ENCODE assay signal across 10 mouse cellular contexts in genomic region chr1:36547981-36548598, GRCm38 (mm10). TPM values are rescaled to one million over a fixed set of nuclear protein-coding genes. Genes with fewer than 3 reads are reported as not detected.
DNase-seq lines count a peak whose midpoint lies in the region; ATAC-seq and TF ChIP-seq lines count a peak whose summit lies in the region.
"Had no signal": no experiment of that assay in that cellular context is flagged by ENCODE, and none has a peak within 500 bp of the region (broad histone marks: within the 10 kb centered on the region; RNA-seq: fewer than 3 reads in every experiment).

No protein-coding gene starts in this region.

- intact Hi-C loops in gastrocnemius, adult 2 months (cut with DNase I): loop anchor here (1.0 to 5.0 kb wide), 3 partner anchors 69 to 136 kb away; no protein-coding TSS in a partner anchor

- peak overlapping the region; percentile 81 for H3K27ac ChIP-seq in gastrocnemius, adult 2 months
- H3K27ac ChIP-seq in forebrain, postnatal 0 days (ENCODE audit: low read depth, low read length): peak overlapping the region; percentile 54; the same call in 1 of the 2 replicates
- H3K27ac ChIP-seq in kidney, postnatal 0 days: peak overlapping the region; percentile 0; the same call in 1 of the 2 replicates
- peak overlapping the region; percentile 70 for H3K27ac ChIP-seq in midbrain, embryonic 16.5 days (ENCODE audit: low read length)

- DNase-seq in gastrocnemius, adult 2 months: peak; percentile 69
- DNase-seq in gastrocnemius, adult 8-10 months (ENCODE audit: low spot score in 2 of 2): no peak
- DNase-seq in brain, embryonic 14.5 days (ENCODE audit: low read depth): peak; percentile 52
- peak; percentile 40 for DNase-seq in forebrain, postnatal 0 days
- peak; percentile 63 for DNase-seq in kidney, postnatal 0 days (ENCODE audit: low spot score)
- DNase-seq in thymus, postnatal 10 days (ENCODE audit: low spot score in 2 of 2): no peak

- peaks cover 49% of the 10 kb centered on the region for H3K36me3 ChIP-seq in forebrain, postnatal 0 days (ENCODE audit: insufficient read depth)
- peaks cover 43% of the 10 kb centered on the region for H3K36me3 ChIP-seq in kidney, postnatal 0 days (ENCODE audit: insufficient read depth, low read length)
- H3K36me3 ChIP-seq in midbrain, embryonic 16.5 days (ENCODE audit: control insufficient read depth, insufficient read depth, low read length): peaks cover 36% of the 10 kb centered on the region

- ATAC-seq in forebrain, postnatal 0 days: no peak
- no peak for ATAC-seq in kidney, postnatal 0 days (replicated peaks; ENCODE audit: low FRiP score, low read depth)
- ATAC-seq in midbrain, embryonic 16.5 days: no peak
- no peak for ATAC-seq in granulocyte monocyte progenitor cell, adult 5-6 weeks (replicated peaks; ENCODE audit: poor library complexity, severe bottlenecking)

- H3K4me2 ChIP-seq in forebrain, postnatal 0 days (ENCODE audit: low read depth): no peak overlapping the region
- H3K4me2 ChIP-seq in kidney, postnatal 0 days (ENCODE audit: low read length): no peak overlapping the region
- no peak overlapping the region for H3K4me2 ChIP-seq in midbrain, embryonic 16.5 days (ENCODE audit: low read length)

- TF ChIP-seq POLR2A in brain, embryonic 14.5 days (IDR thresholded peaks at IDR 0.05; ENCODE audit: borderline replicate concordance, extremely low read depth, insufficient read depth, insufficient read length, poor library complexity, severe bottlenecking): no peak

- no peaks in the 10 kb centered on the region for H3K27me3 ChIP-seq in forebrain, postnatal 0 days (ENCODE audit: insufficient read depth, low read length)
- H3K27me3 ChIP-seq in kidney, postnatal 0 days (ENCODE audit: insufficient read depth, low read length): no peaks in the 10 kb centered on the region
- no peaks in the 10 kb centered on the region for H3K27me3 ChIP-seq in midbrain, embryonic 16.5 days (ENCODE audit: control insufficient read depth, insufficient read depth, low read depth, low read length)

- no peaks in the 10 kb centered on the region for H3K9me3 ChIP-seq in forebrain, postnatal 0 days (ENCODE audit: low read length)
- H3K9me3 ChIP-seq in kidney, postnatal 0 days (replicated peaks; ENCODE audit: low read length): no peaks in the 10 kb centered on the region
- H3K9me3 ChIP-seq in midbrain, embryonic 16.5 days (replicated peaks; ENCODE audit: control insufficient read depth, low read length, poor library complexity, severe bottlenecking): no peaks in the 10 kb centered on the region

- WGBS in forebrain, postnatal 0 days: 22% methylated on average over 9 of the region's 9 CpGs
- 28% methylated on average over 9 of the region's 9 CpGs for WGBS in kidney, postnatal 0 days
- 29% methylated on average over 9 of the region's 9 CpGs for WGBS in midbrain, embryonic 16.5 days

- no peak overlapping the region for H3K4me3 ChIP-seq in gastrocnemius, adult 2 months
- H3K4me3 ChIP-seq in forebrain, postnatal 0 days (ENCODE audit: low read depth, low read length): no peak overlapping the region
- H3K4me3 ChIP-seq in kidney, postnatal 0 days (replicated peaks; ENCODE audit: low read depth, low read length): no peak overlapping the region
- H3K4me3 ChIP-seq in midbrain, embryonic 16.5 days (ENCODE audit: low read depth, low read length): no peak overlapping the region

- no peak for TF ChIP-seq CTCF in gastrocnemius, adult 2 months (IDR thresholded peaks at IDR 0.05)
- TF ChIP-seq CTCF in brain, embryonic 14.5 days (IDR thresholded peaks at IDR 0.05; ENCODE audit: borderline replicate concordance, extremely low read depth, insufficient read depth, insufficient read length): no peak
- no peak for TF ChIP-seq CTCF in forebrain, postnatal 0 days (IDR thresholded peaks at IDR 0.05; ENCODE audit: low read depth)
- no peak for TF ChIP-seq CTCF in kidney, postnatal 0 days (IDR thresholded peaks at IDR 0.05; ENCODE audit: low read depth)

- peaks cover 4% of the 10 kb centered on the region; the same call in 1 of the 2 replicates for H3K4me1 ChIP-seq in forebrain, postnatal 0 days (ENCODE audit: insufficient read depth)
- H3K4me1 ChIP-seq in kidney, postnatal 0 days (replicated peaks; ENCODE audit: insufficient read depth, low read length): peaks cover 11% of the 10 kb centered on the region
- H3K4me1 ChIP-seq in midbrain, embryonic 16.5 days (ENCODE audit: control insufficient read depth, insufficient read depth, low read length): peaks cover 23% of the 10 kb centered on the region

- H3K9ac ChIP-seq in forebrain, postnatal 0 days: peak overlapping the region; percentile 39; the same call in 1 of the 2 replicates
- no peak overlapping the region for H3K9ac ChIP-seq in kidney, postnatal 0 days (ENCODE audit: low read depth, low read length)
- H3K9ac ChIP-seq in midbrain, embryonic 16.5 days (ENCODE audit: low read depth, low read length): 0 out of 2 replicates have a peak overlapping the region, but pooled peaks have one; percentile 1

RNA-seq across cellular contexts. Expression of gene Ankrd39, which starts 0.8 kb away (rescaled TPM):
- total RNA-seq in gastrocnemius, adult 2 months (2021): 1 to 10 TPM; 7.2 to 9.3 TPM
- 1 to 10 TPM; 6.3 to 9.7 (median 9.4) TPM for total RNA-seq in gastrocnemius, adult 8-10 months (2022)
- 20.7 and 24.1 TPM in 2 replicates for polyA plus RNA-seq in brain, embryonic 14.5 days (2012; rRNA removed)
- total RNA-seq in forebrain, postnatal 0 days (2014; rRNA removed): 19.3 and 25.5 TPM in 2 replicates
- 21.1 and 23.6 TPM in 2 replicates for polyA plus RNA-seq in forebrain, postnatal 0 days (2015; fragmentation: Nextera tagmentation; extraction: Ambion mirVana)
- 22.0 and 24.6 TPM in 2 replicates for polyA plus RNA-seq in kidney, postnatal 0 days (2015; fragmentation: Nextera tagmentation; extraction: Ambion mirVana)
- 30.6 and 32.8 TPM in 2 replicates for polyA plus RNA-seq in midbrain, embryonic 16.5 days (2015; fragmentation: Nextera tagmentation; extraction: Ambion mirVana)
- 4.9 and 6.5 TPM in 2 replicates for total RNA-seq in granulocyte monocyte progenitor cell, adult 5-6 weeks (2014; fragmentation: Nextera tagmentation)
- total RNA-seq in granulocyte monocyte progenitor cell, adult 5-6 weeks (2017): 3.1 and 7.2 TPM in 2 replicates

RNA-seq across cellular contexts. Expression of gene Gm42417, which starts 8.9 kb away (rescaled TPM):
- 1,000 to 10,000 TPM in 1 of 2 experiments, 100 to 1,000 TPM in 1; 819 to 1,877 TPM for total RNA-seq in gastrocnemius, adult 2 months (2021)
- 1,000 to 10,000 TPM in 3 of 4 experiments, 100 to 1,000 TPM in 1; 926 to 1,454 (median 1,403) TPM for total RNA-seq in gastrocnemius, adult 8-10 months (2022)
- polyA plus RNA-seq in brain, embryonic 14.5 days (2012; rRNA removed): 0.07 and 0.08 TPM in 2 replicates
- 0.38 TPM in 1 of 2 replicates, not detected in the other for total RNA-seq in forebrain, postnatal 0 days (2014; rRNA removed)
- polyA plus RNA-seq in forebrain, postnatal 0 days (2015; fragmentation: Nextera tagmentation; extraction: Ambion mirVana): 0.27 TPM in 1 of 2 replicates, not detected in the other
- not detected in 2 replicates for polyA plus RNA-seq in kidney, postnatal 0 days (2015; fragmentation: Nextera tagmentation; extraction: Ambion mirVana)
- 0.20 and 0.75 TPM in 2 replicates for polyA plus RNA-seq in midbrain, embryonic 16.5 days (2015; fragmentation: Nextera tagmentation; extraction: Ambion mirVana)
- total RNA-seq in granulocyte monocyte progenitor cell, adult 5-6 weeks (2014; fragmentation: Nextera tagmentation): not detected in 2 replicates
- total RNA-seq in granulocyte monocyte progenitor cell, adult 5-6 weeks (2017): 0.93 TPM in 1 of 2 replicates, not detected in the other
- total RNA-seq: common myeloid progenitor, adult 5-6 weeks; left cerebral cortex, postnatal 14 days had no signal

RNA-seq across cellular contexts. Expression of gene Sema4c, which starts 10.1 kb away (rescaled TPM):
- total RNA-seq in gastrocnemius, adult 2 months (2021): 10 to 100 TPM in 1 of 2 experiments, 1 to 10 TPM in 1; 6.8 to 10.0 TPM
- total RNA-seq in gastrocnemius, adult 8-10 months (2022): 1 to 10 TPM; 2.7 to 5.2 (median 4.6) TPM
- polyA plus RNA-seq in brain, embryonic 14.5 days (2012; rRNA removed): 64.2 and 66.1 TPM in 2 replicates
- total RNA-seq in forebrain, postnatal 0 days (2014; rRNA removed): 32.8 and 39.1 TPM in 2 replicates
- polyA plus RNA-seq in forebrain, postnatal 0 days (2015; fragmentation: Nextera tagmentation; extraction: Ambion mirVana): 17.3 and 24.1 TPM in 2 replicates
- 13.5 and 14.7 TPM in 2 replicates for polyA plus RNA-seq in kidney, postnatal 0 days (2015; fragmentation: Nextera tagmentation; extraction: Ambion mirVana)
- polyA plus RNA-seq in midbrain, embryonic 16.5 days (2015; fragmentation: Nextera tagmentation; extraction: Ambion mirVana): 24.4 and 27.0 TPM in 2 replicates
- total RNA-seq in granulocyte monocyte progenitor cell, adult 5-6 weeks (2014; fragmentation: Nextera tagmentation): 2.0 and 2.3 TPM in 2 replicates
- 1.9 and 2.1 TPM in 2 replicates for total RNA-seq in granulocyte monocyte progenitor cell, adult 5-6 weeks (2017)

RNA-seq across cellular contexts. Expression of gene Ankrd23, which starts 11.4 kb away (rescaled TPM):
- 1,000 to 10,000 TPM; 1,971 to 4,216 TPM for total RNA-seq in gastrocnemius, adult 2 months (2021)
- 1,000 to 10,000 TPM; 2,275 to 3,003 (median 2,494) TPM for total RNA-seq in gastrocnemius, adult 8-10 months (2022)
- 18.1 and 19.8 TPM in 2 replicates for polyA plus RNA-seq in brain, embryonic 14.5 days (2012; rRNA removed)
- total RNA-seq in forebrain, postnatal 0 days (2014; rRNA removed): 6.3 and 9.8 TPM in 2 replicates
- 4.5 and 5.3 TPM in 2 replicates for polyA plus RNA-seq in forebrain, postnatal 0 days (2015; fragmentation: Nextera tagmentation; extraction: Ambion mirVana)
- polyA plus RNA-seq in kidney, postnatal 0 days (2015; fragmentation: Nextera tagmentation; extraction: Ambion mirVana): 8.7 and 10.9 TPM in 2 replicates
- polyA plus RNA-seq in midbrain, embryonic 16.5 days (2015; fragmentation: Nextera tagmentation; extraction: Ambion mirVana): 16.1 and 17.0 TPM in 2 replicates
- 7.0 and 12.2 TPM in 2 replicates for total RNA-seq in granulocyte monocyte progenitor cell, adult 5-6 weeks (2014; fragmentation: Nextera tagmentation)
- 5.8 and 8.4 TPM in 2 replicates for total RNA-seq in granulocyte monocyte progenitor cell, adult 5-6 weeks (2017)

RNA-seq across cellular contexts. Expression of gene Cnnm3, which starts 36.4 kb away (rescaled TPM):
- 10 to 100 TPM in 1 of 2 experiments, 1 to 10 TPM in 1; 9.7 to 12.0 TPM for total RNA-seq in gastrocnemius, adult 2 months (2021)
- 10 to 100 TPM in 3 of 4 experiments, 1 to 10 TPM in 1; 8.9 to 12.8 (median 11.3) TPM for total RNA-seq in gastrocnemius, adult 8-10 months (2022)
- 33.6 TPM in 2 replicates for polyA plus RNA-seq in brain, embryonic 14.5 days (2012; rRNA removed)
- 25.6 and 29.1 TPM in 2 replicates for total RNA-seq in forebrain, postnatal 0 days (2014; rRNA removed)
- polyA plus RNA-seq in forebrain, postnatal 0 days (2015; fragmentation: Nextera tagmentation; extraction: Ambion mirVana): 3.7 and 4.8 TPM in 2 replicates
- 3.4 and 3.8 TPM in 2 replicates for polyA plus RNA-seq in kidney, postnatal 0 days (2015; fragmentation: Nextera tagmentation; extraction: Ambion mirVana)
- polyA plus RNA-seq in midbrain, embryonic 16.5 days (2015; fragmentation: Nextera tagmentation; extraction: Ambion mirVana): 4.2 and 4.5 TPM in 2 replicates
- 14.7 and 28.8 TPM in 2 replicates for total RNA-seq in granulocyte monocyte progenitor cell, adult 5-6 weeks (2014; fragmentation: Nextera tagmentation)
- 9.3 and 14.4 TPM in 2 replicates for total RNA-seq in granulocyte monocyte progenitor cell, adult 5-6 weeks (2017)

Comparison
In these comparisons a context has a peak if more than half of its experiments do, and no peak if none do; other contexts are left out.
1. DNase-seq: peak in gastrocnemius, adult 2 months (single experiment), brain, embryonic 14.5 days (single experiment), forebrain, postnatal 0 days (single experiment) and kidney, postnatal 0 days (single experiment); none in gastrocnemius, adult 8-10 months (0 of 2) and thymus, postnatal 10 days (0 of 2).
2. H3K27ac ChIP-seq: peak in every context shown above with its lines; median percentile 81 in gastrocnemius, adult 2 months; 70 in midbrain, embryonic 16.5 days; 54 in forebrain, postnatal 0 days; 0 in kidney, postnatal 0 days.
3. RNA of gene Gm42417, which starts 8.9 kb away (total RNA-seq): 819 to 1,877 TPM in gastrocnemius, adult 2 months and 926 to 1,454 TPM in gastrocnemius, adult 8-10 months; 0.93 TPM in granulocyte monocyte progenitor cell, adult 5-6 weeks and 0.38 TPM in forebrain, postnatal 0 days; every median in the first group is over 100 times any median in the second.